Mouse (Mus musculus): ENCODE data around the gene Gm17087. TPM values are rescaled to one million over a fixed set of nuclear protein-coding genes. Genes with fewer than 3 reads are reported as not detected.

Gene Gm17087
- polyA plus RNA-seq, 1 experiment from 2014 or later = not detected

GRCm38 (mm10) chr17:8538102-8538501, 28.6 kb downstream of the Gm17087 start:
- Histone ChIP-seq H3K4me1 (no peaks in the 10 kb centered on the region), H3K27ac (replicated peaks) (no peak overlapping the region), H3K9ac (replicated peaks) (no peak overlapping the region), H3K36me3 (no peaks in the 10 kb centered on the region), H3K9me3 (replicated peaks) (no peaks in the 10 kb centered on the region), H3K27me3 (replicated peaks) (no peaks in the 10 kb centered on the region), H3K4me2 (no peak overlapping the region), H3K4me3 (replicated peaks) (no peak overlapping the region)
- WGBS = 73% methylated on average over 3 of the region's 3 CpGs
- no peak for ATAC-seq (ENCODE audit: low FRiP score)

- H3K4me2 ChIP-seq = no peak overlapping the region
- no peaks in the 10 kb centered on the region for H3K4me1 ChIP-seq
- no peak for ATAC-seq (ENCODE audit: low FRiP score)
- H3K9ac ChIP-seq (replicated peaks) = no peak overlapping the region
- WGBS = 88% methylated on average over 6 of the region's 6 CpGs
- H3K9me3 ChIP-seq (replicated peaks) = no peaks in the 10 kb centered on the region
- H3K4me3 ChIP-seq (replicated peaks) = no peak overlapping the region
- no peaks in the 10 kb centered on the region for H3K27me3 ChIP-seq (replicated peaks)
- no peaks in the 10 kb centered on the region for H3K36me3 ChIP-seq
- H3K27ac ChIP-seq (replicated peaks) = no peak overlapping the region
Observed at GRCm38 (mm10) chr17:8536522-8536921, 30.2 kb downstream of the Gm17087 start.

GRCm38 (mm10) chr17:8533828-8534227, 32.9 kb downstream of the Gm17087 start:
- Histone ChIP-seq H3K4me2 (no peak overlapping the region), H3K36me3 (no peaks in the 10 kb centered on the region), H3K4me1 (no peaks in the 10 kb centered on the region), H3K27me3 (replicated peaks) (no peaks in the 10 kb centered on the region), H3K4me3 (replicated peaks) (no peak overlapping the region), H3K9ac (replicated peaks) (no peak overlapping the region), H3K9me3 (replicated peaks) (no peaks in the 10 kb centered on the region), H3K27ac (replicated peaks) (no peak overlapping the region)
- no peak for ATAC-seq (ENCODE audit: low FRiP score)
- WGBS = 52% methylated on average over 3 of the region's 3 CpGs

GRCm38 (mm10) chr17:8532609-8533008, 34.1 kb downstream of the Gm17087 start:
- no peaks in the 10 kb centered on the region for H3K9me3 ChIP-seq (replicated peaks)
- H3K4me3 ChIP-seq (replicated peaks) = no peak overlapping the region
- H3K4me1 ChIP-seq = no peaks in the 10 kb centered on the region
- no peak overlapping the region for H3K27ac ChIP-seq (replicated peaks)
- no peaks in the 10 kb centered on the region for H3K36me3 ChIP-seq
- H3K9ac ChIP-seq (replicated peaks) = no peak overlapping the region
- WGBS = 76% methylated on average over 4 of the region's 4 CpGs
- H3K4me2 ChIP-seq = no peak overlapping the region
- ATAC-seq (ENCODE audit: low FRiP score) = no peak
- H3K27me3 ChIP-seq (replicated peaks) = peaks cover 4% of the 10 kb centered on the region; the same call in 1 of the 2 replicates

- Histone ChIP-seq H3K4me3 (replicated peaks) (no peak overlapping the region), H3K27me3 (replicated peaks) (peaks cover 17% of the 10 kb centered on the region), H3K36me3 (no peaks in the 10 kb centered on the region), H3K9me3 (replicated peaks) (no peaks in the 10 kb centered on the region), H3K4me1 (peaks cover 26% of the 10 kb centered on the region), H3K4me2 (no peak overlapping the region), H3K9ac (replicated peaks) (no peak overlapping the region), H3K27ac (replicated peaks) (no peak overlapping the region)
- WGBS = 81% methylated on average over 3 of the region's 3 CpGs
- no peak for ATAC-seq (ENCODE audit: low FRiP score)
Observed at GRCm38 (mm10) chr17:8528641-8529040, 38.1 kb downstream of the Gm17087 start.

GRCm38 (mm10) chr17:8526815-8527261, 39.9 kb downstream of the Gm17087 start:
- H3K27ac ChIP-seq (replicated peaks) = no peak overlapping the region
- no peaks in the 10 kb centered on the region for H3K36me3 ChIP-seq
- peak overlapping the region; percentile 97; the same call in 1 of the 2 replicates for H3K4me2 ChIP-seq
- no peak overlapping the region for H3K9ac ChIP-seq (replicated peaks)
- WGBS = 29% methylated on average over 8 of the region's 9 CpGs
- ATAC-seq (ENCODE audit: low FRiP score) = no peak
- H3K4me1 ChIP-seq = peaks cover 34% of the 10 kb centered on the region
- peaks cover 17% of the 10 kb centered on the region for H3K27me3 ChIP-seq (replicated peaks)
- H3K9me3 ChIP-seq (replicated peaks) = no peaks in the 10 kb centered on the region
- H3K4me3 ChIP-seq (replicated peaks) = no peak overlapping the region

- no peak overlapping the region for H3K27ac ChIP-seq (replicated peaks)
- H3K4me3 ChIP-seq (replicated peaks) = peak overlapping the region; percentile 55
- H3K9me3 ChIP-seq (replicated peaks) = no peaks in the 10 kb centered on the region
- peaks cover 17% of the 10 kb centered on the region for H3K27me3 ChIP-seq (replicated peaks)
- no peaks in the 10 kb centered on the region for H3K36me3 ChIP-seq
- peak overlapping the region; percentile 97 for H3K4me2 ChIP-seq
- peak overlapping the region; percentile 18; the same call in 1 of the 2 replicates for H3K9ac ChIP-seq (replicated peaks)
- no peak for ATAC-seq (ENCODE audit: low FRiP score)
- 5% methylated on average over 21 of the region's 21 CpGs for WGBS
- H3K4me1 ChIP-seq = peaks cover 34% of the 10 kb centered on the region
Observed at GRCm38 (mm10) chr17:8525971-8526740, 40.6 kb downstream of the Gm17087 start.

- peak; percentile 39; the same call in 1 of the 2 replicates for ATAC-seq (ENCODE audit: low FRiP score)
- H3K27ac ChIP-seq (replicated peaks) = peak within 1 kb of the TSS; percentile 63
- peaks cover 34% of the 10 kb centered on the region for H3K4me1 ChIP-seq
- no peaks in the 10 kb centered on the region for H3K9me3 ChIP-seq (replicated peaks)
- H3K4me3 ChIP-seq (replicated peaks) = peak within 1 kb of the TSS; percentile 55
- peaks cover 25% of the 10 kb centered on the region for H3K27me3 ChIP-seq (replicated peaks)
- WGBS = 2% methylated on average over 21 of the region's 22 CpGs
- peak within 1 kb of the TSS; percentile 97 for H3K4me2 ChIP-seq
- H3K9ac ChIP-seq (replicated peaks) = peak within 1 kb of the TSS; percentile 71
- H3K36me3 ChIP-seq = no peaks in the 10 kb centered on the region
Observed at GRCm38 (mm10) chr17:8525225-8525721, 41.5 kb downstream of the Gm17087 start, which contains the start of gene Pde10a. Gene Pde10a, plus strand, starts transcription at chr17:8525372.

GRCm38 (mm10) chr17:8524387-8525165, 42.2 kb downstream of the Gm17087 start:
- H3K27me3 ChIP-seq (replicated peaks) = peaks cover 25% of the 10 kb centered on the region
- H3K36me3 ChIP-seq = no peaks in the 10 kb centered on the region
- WGBS = under 1% methylated on average over 41 of the region's 45 CpGs
- peak overlapping the region; percentile 97 for H3K4me2 ChIP-seq
- no peaks in the 10 kb centered on the region for H3K9me3 ChIP-seq (replicated peaks)
- H3K4me1 ChIP-seq = peaks cover 34% of the 10 kb centered on the region
- H3K9ac ChIP-seq (replicated peaks) = peak overlapping the region; percentile 71
- H3K27ac ChIP-seq (replicated peaks) = peak overlapping the region; percentile 63
- peak; percentile 93 for ATAC-seq (ENCODE audit: low FRiP score)
- peak overlapping the region; percentile 55 for H3K4me3 ChIP-seq (replicated peaks)

GRCm38 (mm10) chr17:8523986-8524385, 42.8 kb downstream of the Gm17087 start:
- Histone ChIP-seq H3K4me2 (peak overlapping the region; percentile 97), H3K27me3 (replicated peaks) (peaks cover 25% of the 10 kb centered on the region), H3K4me1 (peaks cover 34% of the 10 kb centered on the region), H3K4me3 (replicated peaks) (peak overlapping the region; percentile 55), H3K9me3 (replicated peaks) (no peaks in the 10 kb centered on the region), H3K9ac (replicated peaks) (peak overlapping the region; percentile 71), H3K36me3 (no peaks in the 10 kb centered on the region), H3K27ac (replicated peaks) (peak overlapping the region; percentile 63)
- ATAC-seq (ENCODE audit: low FRiP score) = peak; percentile 30; the same call in 1 of the 2 replicates
- 13% methylated on average over 3 of the region's 3 CpGs for WGBS

GRCm38 (mm10) chr17:8516006-8516405, 50.7 kb downstream of the Gm17087 start:
- Histone ChIP-seq H3K9me3 (replicated peaks) (no peaks in the 10 kb centered on the region), H3K27ac (replicated peaks) (no peak overlapping the region), H3K4me2 (no peak overlapping the region), H3K9ac (replicated peaks) (no peak overlapping the region), H3K4me3 (replicated peaks) (no peak overlapping the region), H3K27me3 (replicated peaks) (peaks cover 18% of the 10 kb centered on the region; the same call in 1 of the 2 replicates), H3K36me3 (no peaks in the 10 kb centered on the region), H3K4me1 (no peaks in the 10 kb centered on the region)
- ATAC-seq (ENCODE audit: low FRiP score) = no peak
- WGBS = 82% methylated on average over 6 of the region's 6 CpGs
